Mouse (Mus musculus): ENCODE measurements around the gene Lce1i.

DNA sequence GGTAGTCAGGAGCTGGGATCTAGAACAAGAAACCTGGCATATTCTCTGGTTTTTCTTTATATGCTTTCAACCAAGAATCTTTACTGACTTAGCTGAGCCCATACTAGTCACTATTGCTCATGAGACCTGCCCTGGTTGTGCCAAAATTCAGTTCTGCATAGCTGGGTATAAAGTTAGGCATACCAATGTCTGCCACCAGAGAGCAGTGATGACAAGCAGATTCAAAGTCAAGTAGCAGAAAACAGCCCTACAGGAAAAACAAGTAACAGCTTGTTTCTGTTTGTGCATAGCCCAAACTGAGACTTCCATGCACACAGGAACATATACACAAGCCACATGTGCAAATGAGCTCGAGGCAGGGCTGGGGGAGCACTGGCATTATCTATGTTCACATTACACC is 47.1 kb upstream of the Lce1i start:
- TF ChIP-seq CTCF (IDR thresholded peaks at IDR 0.05; ENCODE audit: extremely low read depth, insufficient read depth, insufficient read length, insufficient replicate concordance), result no peak
- no peak for TF ChIP-seq POLR2A (IDR thresholded peaks at IDR 0.05; ENCODE audit: low read depth, low read length)

Measured in spleen, adult 2 months (tissue).